Mouse (Mus musculus) liver, embryonic 14.5 days (tissue): ENCODE measurements around the gene Efemp2. TPM values are rescaled to one million over a fixed set of nuclear protein-coding genes. Genes with fewer than 3 reads are reported as not detected.

Experiments used
- ATAC-seq: fragments of 200-750 bp; cut with Nextera tagmentation; 2 replicates; pipeline ENCODE4 v1.8.0; 2017; ENCODE audit warnings: moderate number of reproducible peaks, mild to moderate bottlenecking, moderate library complexity; ENCODE audit not compliant: insufficient read depth
- DNase-seq, 3 experiments: peaks; one replicate each; pipeline ENCODE4 v3.0.0-alpha.2; 2012 to 2013; ENCODE audit warnings: low read depth in 3 of 3, low spot score in 3 of 3
- H3K27ac ChIP-seq: fragments of 300-500 bp; sonication (generic); 2 replicates; pipeline ENCODE4 v1.5.1; 2014; ENCODE audit warnings: moderate library complexity, mild to moderate bottlenecking, control low read depth, inconsistent platforms
- H3K27me3 ChIP-seq: fragments of 300-500 bp; sonication (generic); 2 replicates; pipeline ENCODE4 v1.6.1; 2014; ENCODE audit warnings: mild to moderate bottlenecking, low read length, moderate library complexity; ENCODE audit not compliant: control insufficient read depth, insufficient read depth
- H3K36me3 ChIP-seq: fragments of 300-500 bp; sonication (generic); replicated peaks from 2 replicates; pipeline ENCODE4 v1.6.1; 2014; ENCODE audit warnings: low read depth; ENCODE audit not compliant: control insufficient read depth, insufficient read depth
- H3K4me1 ChIP-seq, 2 experiments: fragments of 200-500 bp in 1 of 2; fragments of 300-500 bp in 1 of 2; sonication (generic) in 1 of 2; replicated peaks; 2 replicates each; pipeline ENCODE4 v1.6.1; 2012 to 2014; ENCODE audit warnings: antibody characterized with exemption in 1 of 2, inconsistent platforms in 1 of 2, low read length in 1 of 2; ENCODE audit not compliant: control insufficient read depth in 2 of 2, insufficient read depth in 2 of 2
- H3K4me2 ChIP-seq: fragments of 300-500 bp; sonication (generic); 2 replicates; pipeline ENCODE4 v1.6.1; 2014; ENCODE audit warnings: low read depth, mild to moderate bottlenecking, control low read depth, moderate library complexity
- H3K4me3 ChIP-seq, 2 experiments: fragments of 200-500 bp in 1 of 2; fragments of 300-500 bp in 1 of 2; sonication (generic) in 1 of 2; 2 replicates each; pipeline ENCODE4 v1.5.1; 2012 to 2014; ENCODE audit warnings: low read depth in 2 of 2, low read length in 2 of 2, mild to moderate bottlenecking in 2 of 2, control low read depth in 1 of 2, inconsistent platforms in 1 of 2, moderate library complexity in 1 of 2; ENCODE audit not compliant: insufficient read depth in 1 of 2
- H3K9ac ChIP-seq: fragments of 300-500 bp; sonication (generic); replicated peaks from 2 replicates; pipeline ENCODE4 v1.6.1; 2014; ENCODE audit warnings: mild to moderate bottlenecking, control low read depth, moderate library complexity
- H3K9me3 ChIP-seq: fragments of 300-500 bp; sonication (generic); 2 replicates; pipeline ENCODE4 v1.6.1; 2016; ENCODE audit warnings: low read length, mixed read lengths; ENCODE audit not compliant: control insufficient read depth
- CTCF ChIP-seq: IDR thresholded peaks from 2 replicates; pipeline ENCODE4 v1.5.1; 2016; ENCODE audit warnings: antibody characterized with exemption, low read depth, control low read depth
- EP300 ChIP-seq: IDR thresholded peaks from 2 replicates; pipeline ENCODE4 v1.6.1; 2016; ENCODE audit warnings: antibody characterized with exemption, low read depth
- whole genome bisulfite sequencing: fragments of 180-500 bp; shearing (Covaris S2); extraction: QIAGEN DNeasy Blood & Tissue Kit; methylation state at CpG from one replicate; pipeline ENCODE4 v1.1.7; 2014; ENCODE audit not compliant: insufficient replicate concordance; 5-methylcytosine and 5-hydroxymethylcytosine counted together
- polyA plus RNA-seq, 2 experiments: library from polyadenylated mRNA; depleted of rRNA in 1 of 2; stranded (reverse) in 1 of 2; unstranded in 1 of 2; fragments of >200 nt; fragmentation: Nextera tagmentation in 1 of 2; extraction: Ambion mirVana in 1 of 2; gene quantifications; 2 replicates each; pipeline versions ENCODE4 v1.2.1 to v1.2.3; 2012 to 2014

Gene Efemp2
- polyA plus RNA-seq, 2 experiments = 11.4 to 11.6 TPM

- 81% methylated on average over 12 of the region's 12 CpGs for WGBS
- no peak overlapping the region for H3K9ac ChIP-seq
- no peaks in the 10 kb centered on the region for H3K9me3 ChIP-seq
- H3K27me3 ChIP-seq = peaks cover 4% of the 10 kb centered on the region; the same call in 1 of the 2 replicates
- no peaks in the 10 kb centered on the region for H3K36me3 ChIP-seq
- DNase-seq (no peak), ATAC-seq (no peak)
- TF ChIP-seq EP300 = no peak
- no peak for TF ChIP-seq CTCF
- peaks cover 12 to 19% of the 10 kb centered on the region in 2 experiments for H3K4me1 ChIP-seq
- H3K4me3 ChIP-seq = no peak overlapping the region
- H3K27ac ChIP-seq = no peak overlapping the region
- H3K4me2 ChIP-seq = no peak overlapping the region; the same call in 1 of the 2 replicates
These were observed 18.7 kb upstream of the Efemp2 start for GRCm38 (mm10) chr19:5455037-5455436.

GRCm38 (mm10) chr19:5455568-5455967, 18.2 kb upstream of the Efemp2 start:
- DNase-seq (no peak), ATAC-seq (no peak)
- H3K9me3 ChIP-seq = no peaks in the 10 kb centered on the region
- H3K4me2 ChIP-seq = peak overlapping the region; percentile 77
- H3K36me3 ChIP-seq = no peaks in the 10 kb centered on the region
- 61% methylated on average over 8 of the region's 8 CpGs for WGBS
- TF ChIP-seq CTCF (no peak), EP300 (no peak)
- H3K4me3 ChIP-seq = no peak overlapping the region
- H3K27me3 ChIP-seq = no peaks in the 10 kb centered on the region
- no peak overlapping the region for H3K9ac ChIP-seq
- H3K4me1 ChIP-seq = peaks cover 14 to 19% of the 10 kb centered on the region in 2 experiments
- H3K27ac ChIP-seq = no peak overlapping the region

- Histone ChIP-seq H3K36me3 (no peaks in the 10 kb centered on the region), H3K27ac (no peak overlapping the region), H3K4me2 (peak overlapping the region; percentile 77), H3K9me3 (no peaks in the 10 kb centered on the region), H3K27me3 (no peaks in the 10 kb centered on the region), H3K4me3 (peak overlapping the region; percentile 68 to 69), H3K4me1 (peaks cover 19 to 22% of the 10 kb centered on the region in 2 experiments), H3K9ac (peak overlapping the region; percentile 67)
- ATAC-seq = no peak; the same call in 1 of the 2 replicates
- DNase-seq = no peak
- TF ChIP-seq EP300 = no peak
- no peak for TF ChIP-seq CTCF
- WGBS = 3% methylated on average over 26 of the region's 26 CpGs
These were observed 17.4 kb upstream of the Efemp2 start for GRCm38 (mm10) chr19:5456241-5456921.

GRCm38 (mm10) chr19:5456922-5457745, 16.6 kb upstream of the Efemp2 start:
- DNase-seq (peak; percentile 80 to 83 (median 80)), ATAC-seq (peak; percentile 87)
- WGBS = under 1% methylated on average over 70 of the region's 70 CpGs
- no peaks in the 10 kb centered on the region for H3K36me3 ChIP-seq
- TF ChIP-seq CTCF (peak; percentile 5; the same call in 1 of the 2 replicates), EP300 (no peak)
- H3K27ac ChIP-seq = peak overlapping the region; percentile 15
- H3K4me3 ChIP-seq = peak overlapping the region; percentile 68 to 69
- H3K9ac ChIP-seq = peak overlapping the region; percentile 67
- no peaks in the 10 kb centered on the region for H3K9me3 ChIP-seq
- H3K4me2 ChIP-seq = peak overlapping the region; percentile 77
- peaks cover 19 to 22% of the 10 kb centered on the region in 2 experiments for H3K4me1 ChIP-seq
- no peaks in the 10 kb centered on the region for H3K27me3 ChIP-seq
